Mouse (Mus musculus) lung, postnatal 0 days (tissue): ENCODE data around the gene Tmem126a.
A peak's percentile ranks its signal among the peaks of the same experiment; 100 is the strongest.

Experiments used
- CTCF ChIP-seq: IDR thresholded peaks from 2 replicates; pipeline ENCODE4 v1.5.1; 2016; ENCODE audit warnings: antibody characterized with exemption, mild to moderate bottlenecking
- EP300 ChIP-seq: IDR thresholded peaks from 2 replicates; pipeline ENCODE4 v1.6.1; 2016; ENCODE audit warnings: antibody characterized with exemption, mild to moderate bottlenecking, control low read depth

DNA sequence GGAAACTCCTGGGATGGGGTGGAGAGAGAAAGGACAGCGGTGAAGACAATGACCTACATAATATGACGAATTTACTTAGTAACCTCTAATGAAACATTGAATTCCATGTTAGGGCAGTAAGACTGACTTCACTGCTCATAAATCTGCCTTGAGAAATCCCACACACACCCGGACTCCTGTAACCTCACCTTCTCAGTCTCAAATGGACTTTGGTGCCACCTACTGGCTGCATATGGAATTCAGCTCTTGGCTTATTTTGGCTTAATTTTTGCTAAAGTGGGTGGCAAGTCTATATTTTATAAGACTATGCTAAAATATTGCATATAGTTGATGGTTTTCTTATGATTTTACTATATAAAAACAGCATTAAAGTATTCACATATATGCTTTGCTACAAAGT is 47.1 kb downstream of the Tmem126a start:
- TF ChIP-seq CTCF (peak; percentile 90), EP300 (no peak)
